Mouse (Mus musculus) hindbrain, embryonic 10.5 days (tissue): ENCODE results near the gene Adat3. TPM values are rescaled to one million over a fixed set of nuclear protein-coding genes. Genes with fewer than 3 reads are reported as not detected.
A peak's percentile ranks its signal among the peaks of the same experiment; 100 is the strongest.
"Not testable (repeated sequence)": the region's sequence is repeated elsewhere in the genome, so short reads cannot be mapped to it uniquely, and the experiment has no call there.

ENCODE experiments used
- DNase-seq: peaks from one replicate; pipeline ENCODE4 v3.0.0-alpha.2; 2017; ENCODE audit warnings: low spot score
- H3K27ac ChIP-seq: fragments of 300-500 bp; sonication (generic); 2 replicates; pipeline ENCODE4 v1.5.1; 2016; ENCODE audit warnings: mild to moderate bottlenecking, moderate library complexity
- H3K27me3 ChIP-seq: fragments of 300-500 bp; sonication (generic); 2 replicates; pipeline ENCODE4 v1.6.1; 2016; ENCODE audit warnings: mild to moderate bottlenecking; ENCODE audit not compliant: poor library complexity, insufficient read depth, severe bottlenecking
- H3K36me3 ChIP-seq: fragments of 300-500 bp; sonication (generic); 2 replicates; pipeline ENCODE4 v1.6.1; 2016; ENCODE audit warnings: mild to moderate bottlenecking, moderate library complexity
- H3K4me1 ChIP-seq: fragments of 300-500 bp; sonication (generic); replicated peaks from 2 replicates; pipeline ENCODE4 v1.6.1; 2016; ENCODE audit warnings: mild to moderate bottlenecking
- H3K4me3 ChIP-seq: fragments of 300-500 bp; sonication (generic); 2 replicates; pipeline ENCODE4 v1.5.1; 2016; ENCODE audit warnings: mild to moderate bottlenecking, moderate library complexity
- H3K9me3 ChIP-seq: fragments of 300-500 bp; sonication (generic); 2 replicates; pipeline ENCODE4 v1.6.1; 2016; ENCODE audit warnings: mild to moderate bottlenecking, moderate library complexity
- WGBS: fragments of 180-500 bp; shearing (Covaris S2); methylation state at CpG from one replicate; pipeline ENCODE4 v1.1.7; 2016; 5-methylcytosine and 5-hydroxymethylcytosine counted together
- polyA plus RNA-seq: library from polyadenylated mRNA; unstranded; fragments of >200 nt; fragmentation: Nextera tagmentation; extraction: Ambion mirVana; gene quantifications from 2 replicates; pipeline ENCODE4 v1.2.1, GENCODE M21; 2016

Gene Adat3
- polyA plus RNA-seq, 1 experiment from 2014 or later, result 11.0 TPM

DNA sequence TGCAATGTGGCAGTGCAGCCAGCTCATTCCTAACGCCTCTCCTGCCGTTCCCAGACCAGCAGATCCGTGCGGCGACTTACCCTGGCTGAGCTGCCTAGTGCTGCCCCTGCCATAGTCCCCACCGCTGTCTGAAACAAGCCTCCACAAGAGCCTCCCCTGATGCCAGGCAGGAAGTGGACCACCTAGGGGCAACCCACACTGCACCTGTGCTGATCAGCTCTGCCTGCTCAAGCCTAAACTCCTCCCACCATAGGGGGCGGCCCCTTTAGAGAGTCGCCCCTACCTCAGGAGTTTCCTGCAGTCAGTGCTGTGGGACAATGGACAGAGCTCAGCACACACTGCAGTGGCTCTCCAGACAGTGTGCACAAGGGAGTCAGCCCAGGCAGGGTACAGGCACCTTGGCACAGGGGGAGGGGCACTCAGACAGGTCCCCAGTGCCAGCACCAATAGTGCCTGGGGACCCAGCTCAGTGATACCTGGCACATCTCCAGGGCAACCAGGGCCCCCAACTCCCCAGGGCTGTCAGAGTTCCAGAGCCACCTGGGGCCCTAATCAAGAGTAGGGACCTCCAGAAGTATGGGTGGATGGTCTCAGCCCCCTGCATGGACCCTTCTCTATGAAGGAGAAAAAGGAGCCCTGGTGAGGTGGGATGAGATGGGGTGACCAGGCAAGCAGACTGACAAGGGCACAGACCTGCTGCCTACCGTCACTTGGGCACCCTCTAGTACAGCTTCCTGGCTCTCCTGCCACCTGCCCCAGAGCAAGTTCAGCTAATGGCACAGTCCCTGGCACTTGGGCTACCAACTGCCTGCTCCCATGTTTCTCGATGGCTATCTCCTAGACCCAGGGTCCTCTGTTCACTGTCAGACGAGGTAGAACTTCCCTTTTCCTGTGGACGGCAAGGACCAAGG is 17.8 kb upstream of the Adat3 start:
- Histone ChIP-seq H3K27me3 (no peaks in the 10 kb centered on the region), H3K36me3 (peaks cover 51% of the 10 kb centered on the region), H3K9me3 (no peaks in the 10 kb centered on the region), H3K4me1 (peaks cover 52% of the 10 kb centered on the region), H3K4me3 (no peak overlapping the region), H3K27ac (0 out of 2 replicates have a peak overlapping the region, but pooled peaks have one; percentile 35)
- DNase-seq, result no peak
- WGBS, result 79% methylated on average over 12 of the region's 12 CpGs

DNA sequence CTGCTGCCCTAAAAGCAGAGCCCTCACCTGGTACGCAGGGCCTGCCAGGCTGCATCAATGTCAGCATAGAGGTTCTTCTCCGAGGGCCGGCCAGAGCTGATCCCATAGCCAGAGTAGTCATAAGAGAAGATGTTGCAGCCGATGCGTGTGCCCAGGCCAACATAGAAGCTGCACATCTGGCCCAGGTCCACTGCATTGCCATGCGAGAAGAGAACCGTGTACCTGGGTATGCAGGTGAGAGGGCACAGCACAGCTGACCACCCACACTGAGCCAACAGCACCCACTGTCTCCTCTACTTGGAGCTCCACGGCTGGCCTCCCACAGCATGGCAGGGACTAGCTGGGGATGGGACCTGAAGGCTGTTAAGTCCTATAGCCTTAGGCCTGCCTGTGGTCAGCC is 17.1 kb upstream of the Adat3 start:
- no peak for DNase-seq
- Histone ChIP-seq H3K4me1 (peaks cover 58% of the 10 kb centered on the region), H3K36me3 (peaks cover 51% of the 10 kb centered on the region), H3K27ac (no peak overlapping the region), H3K4me3 (no peak overlapping the region), H3K9me3 (no peaks in the 10 kb centered on the region), H3K27me3 (no peaks in the 10 kb centered on the region)
- 94% methylated on average over 8 of the region's 8 CpGs for WGBS

DNA sequence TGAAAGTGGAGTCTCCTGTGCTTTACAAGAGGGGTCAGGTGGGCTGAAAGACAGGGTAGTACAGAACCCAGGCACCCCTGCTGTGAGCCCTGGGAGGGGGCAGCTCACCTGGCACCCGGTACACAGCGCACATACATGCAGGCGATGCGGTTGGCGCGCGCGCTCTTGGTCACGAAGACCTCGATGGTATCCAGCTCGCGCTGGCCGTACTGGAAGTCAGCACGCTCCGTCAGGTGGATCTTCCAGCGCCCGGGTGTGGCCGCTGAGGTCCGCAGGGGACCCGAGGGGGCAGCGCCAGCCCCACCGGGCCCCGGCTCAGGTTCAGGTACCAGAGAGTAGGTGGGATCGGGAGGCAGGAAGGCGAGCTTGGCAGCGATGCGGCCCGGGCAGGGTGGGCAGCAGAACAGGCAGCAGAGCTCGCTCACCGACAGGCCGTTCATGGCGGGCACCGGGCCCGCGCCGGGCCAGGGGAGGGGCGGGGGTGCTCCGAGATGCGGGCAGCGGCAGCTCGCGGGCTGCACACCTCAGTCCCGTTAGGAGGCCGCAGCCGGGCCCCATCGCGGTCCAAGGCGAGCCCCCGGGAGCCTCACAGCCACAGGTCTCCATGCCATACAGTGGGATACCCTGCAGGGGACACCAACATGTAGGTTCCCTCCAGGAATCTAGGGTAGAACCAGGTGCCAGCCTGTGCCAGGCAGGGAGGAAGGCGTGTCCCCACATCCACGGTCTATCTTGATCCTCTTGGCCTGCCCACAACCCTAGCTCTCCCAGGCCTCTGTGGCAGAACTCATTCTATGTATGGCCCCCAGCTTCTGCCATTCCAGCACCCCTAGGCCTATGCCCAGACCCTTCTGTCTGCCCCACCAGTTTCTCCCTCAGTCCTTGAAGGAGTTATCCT is 16.0 kb upstream of the Adat3 start:
- no peak for DNase-seq
- WGBS, result 96% methylated on average over 51 of the region's 51 CpGs
- peaks cover 60% of the 10 kb centered on the region for H3K4me1 ChIP-seq
- peaks cover 51% of the 10 kb centered on the region for H3K36me3 ChIP-seq
- H3K4me3 ChIP-seq, result peak overlapping the region; percentile 32
- H3K9me3 ChIP-seq, result no peaks in the 10 kb centered on the region
- peak overlapping the region; percentile 81 for H3K27ac ChIP-seq
- H3K27me3 ChIP-seq, result no peaks in the 10 kb centered on the region

DNA sequence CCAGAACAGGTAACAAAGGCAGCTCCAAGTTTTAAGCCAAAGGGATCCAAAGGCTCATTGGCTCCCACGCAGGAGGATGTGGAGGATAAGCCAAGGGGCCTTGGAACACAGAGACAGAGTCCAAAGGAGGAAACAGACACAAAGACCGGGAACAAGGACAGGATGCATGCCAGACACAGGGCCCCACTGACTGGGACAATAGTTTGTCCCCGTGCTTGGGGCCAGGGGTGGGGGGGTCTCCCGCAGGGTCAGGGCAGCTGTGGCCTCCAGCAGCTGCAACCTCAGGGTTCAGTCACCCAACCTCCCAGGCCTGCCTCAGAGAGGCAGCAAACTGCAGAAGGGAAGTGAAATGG is 15.4 kb upstream of the Adat3 start:
- no peaks in the 10 kb centered on the region for H3K9me3 ChIP-seq
- peaks cover 46% of the 10 kb centered on the region for H3K36me3 ChIP-seq
- H3K27me3 ChIP-seq, result no peaks in the 10 kb centered on the region
- H3K4me1 ChIP-seq, result peaks cover 60% of the 10 kb centered on the region
- peak overlapping the region; percentile 81 for H3K27ac ChIP-seq
- DNase-seq, result peak; percentile 20
- WGBS, result 31% methylated on average over 4 of the region's 4 CpGs
- peak overlapping the region; percentile 32 for H3K4me3 ChIP-seq

DNA sequence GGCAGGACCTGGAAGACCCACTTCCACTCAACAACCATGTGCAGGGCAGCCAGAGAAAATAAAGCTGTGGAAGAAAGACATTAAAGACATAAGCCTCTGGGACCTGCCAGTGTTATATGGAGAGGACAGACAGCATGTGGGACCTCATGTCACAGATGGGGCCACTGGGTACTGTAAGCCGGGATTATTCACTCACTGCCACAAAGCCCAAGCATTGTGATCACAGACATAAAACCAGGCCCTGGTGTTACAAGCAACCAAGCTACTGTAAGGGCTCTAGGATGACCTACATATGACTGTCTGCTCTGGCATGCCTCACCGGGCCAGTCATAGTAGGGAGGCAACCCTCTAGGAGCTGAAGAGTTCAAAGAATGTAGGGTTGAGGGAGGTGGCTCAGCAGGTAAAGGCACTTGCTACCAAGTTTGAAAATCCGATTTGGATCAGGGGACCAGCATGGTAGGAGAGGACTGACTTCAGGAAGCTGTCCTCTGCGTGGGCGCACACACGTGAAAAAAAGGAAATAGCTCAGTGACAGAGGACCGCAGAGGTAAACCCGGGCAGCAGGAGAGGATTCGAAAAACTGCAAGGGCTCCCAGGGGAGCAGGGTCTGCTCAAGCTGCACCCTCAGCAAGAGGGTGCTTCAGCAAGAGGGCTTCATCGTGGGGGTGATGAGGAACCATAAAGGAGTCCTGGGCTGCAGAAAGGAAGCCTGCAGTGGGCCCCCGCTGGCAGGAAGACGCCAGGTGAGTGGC is 13.4 kb upstream of the Adat3 start:
- peaks cover 29% of the 10 kb centered on the region for H3K36me3 ChIP-seq
- H3K27ac ChIP-seq, result peak overlapping the region; percentile 90
- no peak for DNase-seq
- H3K9me3 ChIP-seq, result no peaks in the 10 kb centered on the region
- peak overlapping the region; percentile 94 for H3K4me3 ChIP-seq
- WGBS, result 19% methylated on average over 12 of the region's 12 CpGs
- no peaks in the 10 kb centered on the region for H3K27me3 ChIP-seq
- peaks cover 59% of the 10 kb centered on the region for H3K4me1 ChIP-seq

DNA sequence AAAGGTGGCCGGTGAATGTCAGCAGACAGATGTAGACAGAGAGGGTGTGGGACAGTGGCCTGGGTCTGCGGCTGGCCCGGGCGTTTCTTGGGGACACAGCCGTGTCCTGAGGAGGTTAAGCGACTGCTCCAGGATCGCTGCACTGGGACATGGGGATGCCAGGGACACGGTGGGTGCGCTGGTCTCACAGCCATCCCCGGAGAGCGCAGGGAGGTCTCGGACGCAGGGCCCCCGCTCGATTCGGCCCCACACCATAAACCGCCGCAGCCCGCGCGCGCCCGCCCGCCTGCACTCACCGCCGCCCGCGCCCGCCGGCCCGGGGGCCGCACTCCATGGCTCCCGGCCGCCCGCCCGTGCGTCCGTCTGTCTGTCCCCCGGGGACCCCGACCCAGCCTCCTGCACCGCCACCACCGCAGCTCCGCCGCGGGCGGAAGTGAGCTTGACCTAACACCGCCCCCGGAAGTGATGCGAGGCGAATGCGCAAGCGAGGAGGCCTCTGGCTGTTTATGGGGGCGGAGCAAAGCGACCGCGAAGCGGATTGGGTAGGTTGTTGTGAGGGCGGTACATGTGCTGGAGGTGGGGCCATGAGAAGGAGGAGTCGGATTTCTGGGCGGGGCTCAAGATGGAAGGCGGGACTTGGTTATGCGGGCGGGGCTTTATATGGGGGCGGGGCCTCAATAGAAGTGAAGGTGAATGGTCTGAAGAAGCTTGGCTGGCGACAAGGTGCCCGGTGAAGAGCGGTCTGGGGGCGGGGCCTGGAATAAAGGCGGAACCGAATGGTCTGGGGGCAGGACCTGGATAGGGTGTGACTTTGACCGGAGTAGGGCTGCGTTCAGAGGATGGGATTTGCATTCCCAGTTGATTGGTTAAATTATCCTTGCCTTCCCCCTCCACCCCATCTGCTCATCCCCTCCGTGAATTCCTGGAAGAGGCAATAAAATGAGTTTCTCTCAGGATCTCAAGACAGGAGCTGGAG is 12.5 kb upstream of the Adat3 start, which contains the start of gene Abhd17a:
Gene Abhd17a, minus strand, starts transcription at position 463 of the 976 bp plus-strand sequence.
- DNase-seq, result peak; percentile 98
- H3K4me1 ChIP-seq, result peaks cover 51% of the 10 kb centered on the region
- under 1% methylated on average over 73 of the region's 73 CpGs for WGBS
- H3K9me3 ChIP-seq, result no peaks in the 10 kb centered on the region
- H3K27me3 ChIP-seq, result no peaks in the 10 kb centered on the region
- peak within 1 kb of the TSS; percentile 90 for H3K27ac ChIP-seq
- peaks cover 20% of the 10 kb centered on the region for H3K36me3 ChIP-seq
- H3K4me3 ChIP-seq, result peak within 1 kb of the TSS; percentile 94

DNA sequence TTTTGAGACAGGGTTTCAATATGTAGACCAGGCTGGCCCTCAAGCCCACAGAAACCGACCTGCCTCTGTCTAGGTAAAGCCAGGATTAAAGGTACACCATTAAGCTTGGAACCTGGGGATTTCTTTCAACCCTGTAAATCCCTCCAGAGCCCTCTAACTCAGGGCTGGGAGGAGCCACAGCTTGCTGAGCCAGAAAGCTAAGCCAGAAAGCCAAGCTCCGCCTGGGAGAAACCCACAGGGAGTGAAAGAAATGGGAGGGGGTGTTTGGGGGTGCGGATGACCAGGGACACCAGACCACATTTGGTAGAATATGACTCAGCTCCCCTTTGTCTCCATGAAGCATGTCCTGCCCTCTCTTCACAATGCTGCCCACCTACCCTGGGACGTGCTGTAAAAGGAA is 6.4 kb upstream of the Adat3 start:
- Histone ChIP-seq H3K27me3 (no peaks in the 10 kb centered on the region; the same call in 1 of the 2 replicates), H3K9me3 (no peaks in the 10 kb centered on the region), H3K36me3 (no peaks in the 10 kb centered on the region), H3K27ac (peak overlapping the region; percentile 30; the same call in 1 of the 2 replicates), H3K4me1 (no peaks in the 10 kb centered on the region), H3K4me3 (no peak overlapping the region)
- no peak for DNase-seq
- WGBS, result 47% methylated on average over 4 of the region's 4 CpGs

DNA sequence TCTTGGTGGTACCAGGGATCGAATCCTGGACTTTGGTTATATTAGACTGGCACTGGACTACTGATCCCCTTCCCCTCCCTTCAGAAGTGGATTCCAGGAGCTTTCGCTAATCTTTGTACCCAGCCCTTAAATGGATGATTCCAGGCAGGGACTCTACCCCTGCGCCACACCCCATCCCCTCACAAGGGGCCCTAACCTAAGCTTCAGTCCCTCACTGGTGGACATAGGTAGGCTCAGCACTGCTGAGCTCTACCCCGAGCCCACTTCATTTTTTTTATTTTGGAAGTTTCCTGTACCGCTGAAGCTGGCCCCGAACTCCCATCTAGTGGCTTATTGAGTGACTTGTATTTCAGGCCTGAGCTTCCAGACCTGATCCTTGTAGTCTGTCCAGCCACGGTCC is 684 bp downstream of the Adat3 start:
- WGBS, result 40% methylated on average over 7 of the region's 7 CpGs

DNA sequence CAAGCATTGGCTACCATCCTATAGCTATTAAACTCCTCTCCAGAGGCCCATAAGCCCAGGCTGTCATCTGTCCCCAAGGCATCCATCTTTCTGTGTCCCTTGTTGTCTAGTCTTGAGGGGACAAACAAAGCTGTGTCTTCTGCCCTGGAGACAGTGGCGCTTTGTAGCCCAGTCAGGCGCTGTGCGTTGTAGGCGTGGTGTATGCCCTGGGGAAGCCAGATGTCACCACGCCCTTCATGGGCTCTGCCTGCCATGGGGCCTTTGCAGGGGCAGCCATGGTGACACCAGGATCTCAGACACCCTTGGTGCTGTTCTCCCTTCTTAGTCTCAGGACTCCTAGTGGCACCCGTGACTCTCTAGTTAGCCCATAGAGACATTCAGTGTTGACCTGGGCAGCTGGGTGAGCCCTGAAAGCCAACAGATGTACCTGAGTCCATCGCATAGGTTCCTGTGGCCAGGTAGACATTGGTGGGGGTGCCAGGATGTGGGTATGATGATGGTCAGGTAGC is 1.4 kb downstream of the Adat3 start:
- Histone ChIP-seq H3K4me3 (peak overlapping the region; percentile 77), H3K9me3 (no peaks in the 10 kb centered on the region), H3K27ac (peak overlapping the region; percentile 90), H3K36me3 (peaks cover 34% of the 10 kb centered on the region), H3K4me1 (peaks cover 24% of the 10 kb centered on the region), H3K27me3 (no peaks in the 10 kb centered on the region)
- no peak for DNase-seq
- WGBS, result 92% methylated on average over 7 of the region's 7 CpGs

More for the DNA sequence above, 684 bp downstream of the Adat3 start:
- DNase-seq, result no peak
- peak overlapping the region; percentile 77 for H3K4me3 ChIP-seq
- H3K9me3 ChIP-seq, result no peaks in the 10 kb centered on the region
- H3K27ac ChIP-seq, result peak overlapping the region; percentile 90
- H3K36me3 ChIP-seq, result peaks cover 27% of the 10 kb centered on the region
- H3K27me3 ChIP-seq, result no peaks in the 10 kb centered on the region; the same call in 1 of the 2 replicates
- H3K4me1 ChIP-seq, result peaks cover 24% of the 10 kb centered on the region

DNA sequence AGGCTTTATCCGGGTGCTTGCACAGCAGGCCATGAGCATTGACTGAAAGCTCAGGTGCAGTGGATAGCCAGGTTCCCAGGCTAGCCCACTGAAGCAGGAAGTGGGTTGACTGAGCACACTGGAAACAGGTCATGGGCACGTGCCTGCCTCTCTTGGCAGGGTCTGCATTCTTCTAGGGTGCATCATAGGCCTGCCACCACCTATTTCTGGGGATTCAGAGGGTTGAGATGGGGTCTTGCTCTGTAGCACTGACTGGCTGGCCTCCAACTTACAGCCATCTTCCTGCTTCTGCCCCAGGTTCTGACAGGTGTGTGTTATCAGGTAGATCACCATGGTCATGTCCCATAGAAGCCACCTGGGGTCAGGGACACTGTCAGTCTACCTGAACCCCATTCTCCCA is 2.3 kb downstream of the Adat3 start:
- Histone ChIP-seq H3K4me1 (peaks cover 24% of the 10 kb centered on the region), H3K27me3 (no peaks in the 10 kb centered on the region), H3K9me3 (no peaks in the 10 kb centered on the region), H3K4me3 (peak overlapping the region; percentile 77; the same call in 1 of the 2 replicates), H3K27ac (no peak overlapping the region), H3K36me3 (peaks cover 43% of the 10 kb centered on the region)
- 91% methylated on average over 2 of the region's 2 CpGs for WGBS
- DNase-seq, result no peak

DNA sequence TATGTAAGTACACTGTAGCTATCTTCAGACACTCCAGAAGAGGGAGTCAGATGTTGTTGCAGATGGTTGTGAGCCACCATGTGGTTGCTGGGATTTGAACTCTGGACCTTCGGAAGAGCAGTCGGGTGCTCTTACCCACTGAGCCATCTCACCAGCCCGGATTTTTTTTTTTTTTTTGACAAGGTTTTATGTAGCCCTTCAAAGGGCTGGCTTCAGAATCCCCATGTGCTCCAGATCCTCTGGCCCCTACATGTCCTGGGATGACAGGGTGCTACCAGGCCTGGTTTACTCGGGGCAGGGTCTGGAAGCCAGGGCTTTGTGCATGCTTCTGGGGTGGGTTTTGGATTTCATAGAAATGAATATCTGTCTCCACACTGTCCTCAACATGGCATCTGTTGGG is 3.0 kb downstream of the Adat3 start, which contains the start of gene Gm49322:
Gene Gm49322, plus strand, starts transcription at position 301 of the 400 bp plus-strand sequence.
- not testable (repeated sequence) for H3K9me3 ChIP-seq, DNase-seq, H3K27me3 ChIP-seq, H3K27ac ChIP-seq
- H3K36me3 ChIP-seq, result peaks cover 49% of the 10 kb centered on the region
- H3K4me1 ChIP-seq, result peaks cover 24% of the 10 kb centered on the region
- peak within 1 kb of the TSS; percentile 77; the same call in 1 of the 2 replicates for H3K4me3 ChIP-seq
- 85% methylated on average over 4 of the region's 4 CpGs for WGBS
